8 mouse cellular contexts compared by ENCODE assay signal in genomic region chr11:120467736-120468092, GRCm38 (mm10). TPM values are rescaled to one million over a fixed set of nuclear protein-coding genes. Genes with fewer than 3 reads are reported as not detected.
DNase-seq lines count a peak whose midpoint lies in the region; ATAC-seq and TF ChIP-seq lines count a peak whose summit lies in the region.

No protein-coding gene starts in this region.

- H3K27me3 ChIP-seq in heart, embryonic 14.5 days (ENCODE audit: control insufficient read depth, insufficient read depth, low read length), result no peaks in the 10 kb centered on the region
- H3K27me3 ChIP-seq in ES-Bruce4 (ENCODE audit: control insufficient read depth, insufficient read depth, low read length, poor library complexity, severe bottlenecking), result no peaks in the 10 kb centered on the region
- H3K27me3 ChIP-seq in forebrain, embryonic 15.5 days, result no peaks in the 10 kb centered on the region
- H3K27me3 ChIP-seq in liver, embryonic 16.5 days (ENCODE audit: control insufficient read depth, insufficient read depth, low read depth, low read length), result no peaks in the 10 kb centered on the region

- no peak for TF ChIP-seq CTCF in ES-Bruce4 (IDR thresholded peaks at IDR 0.05; ENCODE audit: low read depth, low read length)

- ATAC-seq in heart, embryonic 14.5 days (ENCODE audit: insufficient number of reproducible peaks, insufficient read depth, low FRiP score, low read depth), result peak; percentile 20; the same call in 1 of the 2 replicates
- ATAC-seq in forebrain, embryonic 15.5 days (replicated peaks), result no peak
- peak; percentile 46 for ATAC-seq in liver, embryonic 16.5 days (ENCODE audit: low read depth)

- TF ChIP-seq POLR2A in ES-Bruce4 (IDR thresholded peaks at IDR 0.05; ENCODE audit: insufficient read depth, low read length), result no peak

- peak overlapping the region; percentile 97 to 98 for H3K4me3 ChIP-seq in heart, embryonic 14.5 days (ENCODE audit: control insufficient read depth in 1 of 2, insufficient read depth in 1 of 2, low read depth in 1 of 2, low read length in 2 of 2)
- peak overlapping the region; percentile 73 for H3K4me3 ChIP-seq in ES-Bruce4 (ENCODE audit: low read depth, low read length)
- H3K4me3 ChIP-seq in forebrain, embryonic 15.5 days, result peak overlapping the region; percentile 96
- peak overlapping the region; percentile 96 for H3K4me3 ChIP-seq in liver, embryonic 16.5 days (ENCODE audit: low read depth, low read length)

- H3K9me3 ChIP-seq in heart, embryonic 14.5 days (ENCODE audit: control insufficient read depth, low read length), result no peaks in the 10 kb centered on the region
- no peaks in the 10 kb centered on the region for H3K9me3 ChIP-seq in ES-Bruce4 (replicated peaks; ENCODE audit: control insufficient read depth, insufficient read depth, low read length, poor library complexity, severe bottlenecking)
- no peaks in the 10 kb centered on the region for H3K9me3 ChIP-seq in forebrain, embryonic 15.5 days
- no peaks in the 10 kb centered on the region for H3K9me3 ChIP-seq in liver, embryonic 16.5 days (replicated peaks; ENCODE audit: control insufficient read depth, low read length)

- peaks cover 8 to 16% of the 10 kb centered on the region in 2 experiments for H3K4me1 ChIP-seq in heart, embryonic 14.5 days (ENCODE audit: control insufficient read depth in 2 of 2, insufficient read depth in 2 of 2, low read length in 2 of 2)
- H3K4me1 ChIP-seq in ES-Bruce4 (ENCODE audit: control insufficient read depth, insufficient read depth, low read length), result no peaks in the 10 kb centered on the region
- peaks cover 29% of the 10 kb centered on the region for H3K4me1 ChIP-seq in forebrain, embryonic 15.5 days
- peaks cover 23% of the 10 kb centered on the region for H3K4me1 ChIP-seq in liver, embryonic 16.5 days (ENCODE audit: control insufficient read depth, low read depth, low read length)

- H3K36me3 ChIP-seq in heart, embryonic 14.5 days (ENCODE audit: control insufficient read depth, insufficient read depth, low read length), result peaks cover 66% of the 10 kb centered on the region
- H3K36me3 ChIP-seq in ES-Bruce4 (ENCODE audit: control insufficient read depth, insufficient read depth, low read length, poor library complexity, severe bottlenecking), result no peaks in the 10 kb centered on the region
- peaks cover 52% of the 10 kb centered on the region for H3K36me3 ChIP-seq in forebrain, embryonic 15.5 days
- H3K36me3 ChIP-seq in liver, embryonic 16.5 days (ENCODE audit: control insufficient read depth, insufficient read depth), result peaks cover 18% of the 10 kb centered on the region

- WGBS in heart, embryonic 14.5 days, result 2% methylated on average over 33 of the region's 33 CpGs
- WGBS in forebrain, embryonic 15.5 days, result 1% methylated on average over 33 of the region's 33 CpGs
- WGBS in liver, embryonic 16.5 days (ENCODE audit: insufficient replicate concordance), result under 1% methylated on average over 33 of the region's 33 CpGs

- no peak for DNase-seq in heart, adult 18-20 months
- no peak for DNase-seq in left cerebral cortex, adult 18-20 months (ENCODE audit: low spot score in 2 of 2)
- no peak for DNase-seq in gastrocnemius, adult 18-20 months (ENCODE audit: low spot score)
- DNase-seq in B cell, adult 2 months, result no peak

- TF ChIP-seq EP300 in ES-Bruce4 (IDR thresholded peaks at IDR 0.05; ENCODE audit: insufficient read depth, low read depth, low read length), result no peak

- no peak overlapping the region; a peak in 1 of 4 replicates for H3K27ac ChIP-seq in heart, embryonic 14.5 days (replicated peaks in 1 of 2; ENCODE audit: control insufficient read depth in 1 of 2, insufficient read depth in 1 of 2, low read depth in 2 of 2, low read length in 2 of 2)
- no peak overlapping the region for H3K27ac ChIP-seq in ES-Bruce4 (ENCODE audit: insufficient read depth, low read length)
- H3K27ac ChIP-seq in forebrain, embryonic 15.5 days (replicated peaks), result 0 out of 2 replicates have a peak overlapping the region, but pooled peaks have one; percentile 37
- H3K27ac ChIP-seq in liver, embryonic 16.5 days (ENCODE audit: low read length), result peak overlapping the region; percentile 75

- peak overlapping the region; percentile 93 for H3K9ac ChIP-seq in heart, embryonic 14.5 days (ENCODE audit: low read length)
- H3K9ac ChIP-seq in ES-Bruce4 (ENCODE audit: low read depth, poor library complexity, severe bottlenecking), result peak overlapping the region; percentile 64
- H3K9ac ChIP-seq in forebrain, embryonic 15.5 days (replicated peaks), result peak overlapping the region; percentile 92
- peak overlapping the region; percentile 91 for H3K9ac ChIP-seq in liver, embryonic 16.5 days (ENCODE audit: low read depth, low read length)

- H3K4me2 ChIP-seq in heart, embryonic 14.5 days (ENCODE audit: low read length), result peak overlapping the region; percentile 96
- H3K4me2 ChIP-seq in forebrain, embryonic 15.5 days (replicated peaks), result peak overlapping the region; percentile 84
- H3K4me2 ChIP-seq in liver, embryonic 16.5 days (ENCODE audit: low read depth, low read length), result peak overlapping the region; percentile 94

RNA-seq across cellular contexts. Expression of gene Arl16, which starts 0.3 kb away (rescaled TPM):
- 40.0 and 44.4 TPM in 2 replicates for polyA plus RNA-seq in heart, embryonic 14.5 days (2014; fragmentation: Nextera tagmentation; extraction: Ambion mirVana)
- total RNA-seq in heart, adult 18-20 months (2021), result 10 to 100 TPM; 10.1 to 12.0 TPM
- polyA plus RNA-seq in ES-Bruce4 (2011; ENCODE audit: insufficient read depth, insufficient read length, low read depth, missing spikeins), result 10.7 and 11.0 TPM in 2 replicates
- 49.1 and 50.8 TPM in 2 replicates for polyA plus RNA-seq in forebrain, embryonic 15.5 days (2015; fragmentation: Nextera tagmentation; extraction: Ambion mirVana)
- polyA plus RNA-seq in liver, embryonic 16.5 days (2015; fragmentation: Nextera tagmentation; extraction: Ambion mirVana), result 12.4 and 12.5 TPM in 2 replicates
- 10 to 100 TPM; 47.2 to 49.7 TPM for total RNA-seq in left cerebral cortex, adult 18-20 months (2021)
- total RNA-seq in gastrocnemius, adult 18-20 months (2021), result 1 to 10 TPM; 4.3 to 6.2 TPM

RNA-seq across cellular contexts. Expression of gene Ccdc137, which starts 9.8 kb away (rescaled TPM):
- 19.5 and 20.2 TPM in 2 replicates for polyA plus RNA-seq in heart, embryonic 14.5 days (2014; fragmentation: Nextera tagmentation; extraction: Ambion mirVana)
- 1 to 10 TPM; 6.0 to 7.3 TPM for total RNA-seq in heart, adult 18-20 months (2021)
- 15.0 and 16.1 TPM in 2 replicates for polyA plus RNA-seq in ES-Bruce4 (2011; ENCODE audit: insufficient read depth, insufficient read length, low read depth, missing spikeins)
- polyA plus RNA-seq in forebrain, embryonic 15.5 days (2015; fragmentation: Nextera tagmentation; extraction: Ambion mirVana), result 25.2 and 29.9 TPM in 2 replicates
- polyA plus RNA-seq in liver, embryonic 16.5 days (2015; fragmentation: Nextera tagmentation; extraction: Ambion mirVana), result 15.0 and 15.2 TPM in 2 replicates
- 10 to 100 TPM; 26.4 to 29.1 TPM for total RNA-seq in left cerebral cortex, adult 18-20 months (2021)
- total RNA-seq in gastrocnemius, adult 18-20 months (2021), result 1 to 10 TPM; 5.7 to 6.2 TPM

RNA-seq across cellular contexts. Expression of gene Oxld1, which starts 9.8 kb away (rescaled TPM):
- 24.9 and 26.0 TPM in 2 replicates for polyA plus RNA-seq in heart, embryonic 14.5 days (2014; fragmentation: Nextera tagmentation; extraction: Ambion mirVana)
- total RNA-seq in heart, adult 18-20 months (2021), result 10 to 100 TPM; 58.1 to 70.3 TPM
- 5.8 and 6.1 TPM in 2 replicates for polyA plus RNA-seq in ES-Bruce4 (2011; ENCODE audit: insufficient read depth, insufficient read length, low read depth, missing spikeins)
- polyA plus RNA-seq in forebrain, embryonic 15.5 days (2015; fragmentation: Nextera tagmentation; extraction: Ambion mirVana), result 11.1 and 12.0 TPM in 2 replicates
- 9.1 and 9.3 TPM in 2 replicates for polyA plus RNA-seq in liver, embryonic 16.5 days (2015; fragmentation: Nextera tagmentation; extraction: Ambion mirVana)
- 10 to 100 TPM; 13.0 to 16.4 TPM for total RNA-seq in left cerebral cortex, adult 18-20 months (2021)
- 10 to 100 TPM; 18.9 to 24.7 TPM for total RNA-seq in gastrocnemius, adult 18-20 months (2021)

RNA-seq across cellular contexts. Expression of gene Pde6g, which starts 14.4 kb away (rescaled TPM):
- 0.23 TPM in 1 of 2 replicates, not detected in the other for polyA plus RNA-seq in heart, embryonic 14.5 days (2014; fragmentation: Nextera tagmentation; extraction: Ambion mirVana)
- under 1 TPM in 1 of 2 experiments, not detected in 1; 0.57 TPM for total RNA-seq in heart, adult 18-20 months (2021)
- 0.93 and 1.0 TPM in 2 replicates for polyA plus RNA-seq in ES-Bruce4 (2011; ENCODE audit: insufficient read depth, insufficient read length, low read depth, missing spikeins)
- 0.18 TPM in 1 of 2 replicates, not detected in the other for polyA plus RNA-seq in forebrain, embryonic 15.5 days (2015; fragmentation: Nextera tagmentation; extraction: Ambion mirVana)
- 0.09 and 0.13 TPM in 2 replicates for polyA plus RNA-seq in liver, embryonic 16.5 days (2015; fragmentation: Nextera tagmentation; extraction: Ambion mirVana)
- under 1 TPM; 0.40 to 0.58 TPM for total RNA-seq in left cerebral cortex, adult 18-20 months (2021)
- under 1 TPM; 0.33 to 0.39 TPM for total RNA-seq in gastrocnemius, adult 18-20 months (2021)

RNA-seq across cellular contexts. Expression of gene Mrpl12, which starts 16.7 kb away (rescaled TPM):
- polyA plus RNA-seq in heart, embryonic 14.5 days (2014; fragmentation: Nextera tagmentation; extraction: Ambion mirVana), result 225 and 239 TPM in 2 replicates
- 100 to 1,000 TPM; 245 to 267 TPM for total RNA-seq in heart, adult 18-20 months (2021)
- 83.6 and 90.5 TPM in 2 replicates for polyA plus RNA-seq in ES-Bruce4 (2011; ENCODE audit: insufficient read depth, insufficient read length, low read depth, missing spikeins)
- 111 and 113 TPM in 2 replicates for polyA plus RNA-seq in forebrain, embryonic 15.5 days (2015; fragmentation: Nextera tagmentation; extraction: Ambion mirVana)
- polyA plus RNA-seq in liver, embryonic 16.5 days (2015; fragmentation: Nextera tagmentation; extraction: Ambion mirVana), result 81.5 and 83.1 TPM in 2 replicates
- total RNA-seq in left cerebral cortex, adult 18-20 months (2021), result 10 to 100 TPM; 64.4 to 74.4 TPM
- total RNA-seq in gastrocnemius, adult 18-20 months (2021), result 100 to 1,000 TPM; 130 to 136 TPM

Comparison
In these comparisons a context has a peak if more than half of its experiments do, and no peak if none do; other contexts are left out.
1. H3K27ac ChIP-seq: peak in forebrain, embryonic 15.5 days (single experiment) and liver, embryonic 16.5 days (single experiment); none in heart, embryonic 14.5 days (0 of 2) and ES-Bruce4 (single experiment).
2. Peak in every context shown above with its lines, with median percentiles within 50 percentile points of each other: H3K4me2 ChIP-seq, H3K4me3 ChIP-seq and H3K9ac ChIP-seq.